Mouse (Mus musculus): ENCODE data around the gene Hyal2.

Hyal2 gene

DNA sequence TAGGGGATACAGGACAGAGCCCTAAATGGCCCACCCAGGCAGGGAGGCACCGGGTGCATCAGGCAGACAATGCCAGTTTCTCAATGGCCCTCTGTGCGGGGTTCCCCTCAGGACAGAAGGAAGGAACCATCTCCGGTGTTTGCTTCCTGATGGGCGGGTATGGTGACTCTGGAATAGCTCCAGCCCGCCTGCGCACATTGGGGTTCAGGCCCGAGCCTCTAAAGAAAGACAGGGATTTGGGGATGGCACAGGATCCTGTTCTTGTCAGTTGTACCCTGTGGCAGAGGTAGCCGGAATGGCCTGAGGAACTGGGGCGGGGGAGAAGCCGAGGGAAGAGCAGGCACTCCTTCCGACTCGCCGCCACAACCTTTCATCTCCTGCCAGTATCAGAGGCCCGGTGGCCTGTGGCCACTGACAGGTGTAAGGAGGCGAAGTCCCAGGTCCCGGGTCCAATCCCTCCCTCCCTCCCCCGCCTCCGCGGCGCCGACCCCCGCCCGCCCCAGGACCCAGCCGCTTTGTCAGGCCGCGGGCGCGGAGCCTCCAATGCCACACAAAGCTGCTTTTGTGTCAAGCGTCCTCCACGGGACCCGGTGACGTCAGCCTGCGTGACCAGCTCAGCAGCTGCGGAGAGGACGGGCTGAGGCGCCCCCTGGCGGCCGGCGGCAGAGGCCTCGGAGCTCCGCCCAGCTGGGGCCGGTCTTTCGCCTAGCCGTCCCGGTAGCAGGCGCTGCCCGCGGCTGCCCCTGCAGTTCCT is 44.6 kb downstream of the Hyal2 start:
- DNase-seq (ENCODE audit: low read depth), result peak; percentile 97

DNA sequence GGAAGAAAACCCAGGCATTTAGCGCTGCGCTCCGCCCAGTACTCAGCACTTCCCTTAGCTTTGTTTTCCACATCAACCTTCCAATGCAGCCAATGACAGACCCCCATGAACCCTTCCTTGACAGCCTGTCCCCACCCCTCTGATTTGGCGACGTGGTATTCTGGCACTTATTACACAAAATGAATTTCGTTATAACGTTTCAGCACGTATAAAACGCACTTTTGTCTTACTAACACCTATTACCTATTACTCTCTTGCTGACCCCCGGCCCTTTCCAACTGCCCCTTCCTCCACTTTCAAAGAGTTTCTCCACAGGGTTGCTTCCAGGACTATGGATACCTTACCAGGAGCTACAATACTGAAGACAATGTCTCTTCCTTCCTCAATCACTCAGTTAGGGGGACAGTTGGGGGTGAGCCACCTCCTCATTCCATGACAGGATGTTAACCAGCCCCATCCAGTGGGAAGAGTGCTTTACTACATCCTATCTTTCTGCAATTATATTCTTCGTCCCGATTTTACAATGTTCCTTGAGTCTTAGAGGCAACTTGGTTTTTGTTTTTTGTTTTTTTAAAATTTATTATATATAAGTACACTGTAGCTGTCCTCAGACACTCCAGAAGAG is 45.3 kb downstream of the Hyal2 start:
- DNase-seq (ENCODE audit: low read depth), result no peak

DNA sequence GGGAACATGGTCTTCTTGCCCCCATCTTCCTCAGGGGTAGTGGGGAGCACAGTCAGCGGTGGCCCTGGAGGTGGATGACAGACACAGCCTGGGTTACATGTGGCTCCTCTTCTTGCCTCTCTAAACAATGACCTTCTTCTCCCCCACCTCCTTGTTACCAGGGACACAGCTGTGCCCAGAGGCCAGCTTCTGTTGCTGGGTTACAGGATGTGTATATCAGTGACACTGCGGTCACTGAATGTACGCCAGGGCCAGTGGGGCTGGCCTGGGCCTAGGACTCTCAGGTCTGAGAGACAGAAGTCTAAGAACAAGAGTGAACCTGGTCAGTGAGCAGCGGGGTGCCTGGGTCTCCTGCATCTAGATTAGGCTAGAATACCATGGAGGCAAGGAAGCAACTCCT is 47.3 kb downstream of the Hyal2 start:
- DNase-seq (ENCODE audit: low read depth), result peak; percentile 9

DNA sequence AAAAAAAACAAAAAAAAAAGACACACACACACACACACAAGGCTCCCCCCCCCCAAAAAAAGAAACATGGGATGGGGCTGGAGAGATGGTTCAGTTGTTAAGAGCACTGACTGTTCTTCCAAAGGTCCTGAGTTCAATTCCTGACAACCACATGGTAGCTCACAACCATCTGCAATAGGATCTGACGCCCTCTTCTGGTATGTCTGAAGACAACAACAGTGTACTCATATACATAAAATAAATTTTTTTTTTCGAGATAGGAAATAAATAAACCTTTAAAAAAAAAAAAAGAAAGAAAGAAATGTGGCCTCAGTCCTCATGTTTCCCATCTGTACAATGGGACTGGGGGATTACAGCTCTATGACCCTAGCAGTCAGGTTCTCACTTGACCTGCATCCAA is 49.7 kb downstream of the Hyal2 start:
- peak; percentile 41 for DNase-seq (ENCODE audit: low read depth)

DNA sequence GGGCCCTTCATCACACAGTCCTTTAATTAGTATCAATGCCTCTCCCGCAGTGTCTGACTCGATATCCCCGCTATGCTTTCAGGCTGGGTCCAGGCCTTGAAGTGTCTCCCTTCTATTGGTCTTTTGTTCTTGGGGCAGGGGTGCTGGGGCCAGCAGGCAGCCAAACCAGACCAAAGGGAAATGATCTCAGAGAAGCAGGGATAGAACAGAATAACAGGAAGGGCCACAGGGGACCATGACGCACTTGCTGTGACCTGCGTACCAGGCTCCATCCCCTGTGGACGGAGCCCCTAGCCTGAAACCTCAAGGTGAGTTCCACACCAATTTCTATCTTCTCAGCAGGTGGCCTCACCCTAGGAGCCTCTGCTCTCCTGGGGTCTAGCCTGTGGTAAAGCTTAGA is 50.4 kb downstream of the Hyal2 start:
- no peak for DNase-seq (ENCODE audit: low read depth)

DNA sequence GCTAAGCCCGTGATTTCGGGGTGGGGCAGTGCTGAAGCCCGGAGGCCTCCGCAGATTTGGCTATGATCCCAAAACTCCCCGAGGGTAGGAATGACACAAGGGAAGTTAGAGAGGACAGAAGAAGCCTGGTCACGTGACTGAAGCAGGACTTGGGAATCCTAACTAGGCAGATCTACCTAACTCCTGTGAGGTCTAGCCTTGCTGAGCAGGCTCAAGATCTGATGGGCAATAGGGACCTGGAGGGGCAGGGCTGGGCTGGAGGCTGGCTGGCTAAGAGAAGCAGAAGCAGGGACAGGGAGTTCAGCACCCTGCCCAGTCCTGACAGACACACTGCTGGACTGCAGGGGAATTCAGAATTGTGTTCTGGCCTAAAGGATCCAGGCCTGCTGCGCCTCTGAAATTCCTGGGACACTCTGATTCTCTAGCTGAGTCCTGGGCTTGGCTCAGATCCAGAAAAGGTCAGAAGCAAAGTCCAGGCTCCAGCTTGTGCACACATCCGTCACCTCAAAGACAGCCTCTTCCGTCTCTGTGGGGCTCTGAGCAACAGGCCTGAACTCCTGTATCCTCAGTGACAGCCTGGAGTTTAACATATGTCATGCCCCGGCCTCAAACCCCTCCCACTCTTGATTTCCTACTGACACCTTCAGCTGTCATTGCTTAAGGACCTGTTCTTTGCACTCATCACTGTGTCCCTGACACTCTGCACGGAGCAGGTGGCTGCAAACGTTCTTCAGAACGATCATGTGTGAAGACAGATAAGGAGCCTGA is 51.2 kb downstream of the Hyal2 start:
- DNase-seq (ENCODE audit: low read depth), result no peak

DNA sequence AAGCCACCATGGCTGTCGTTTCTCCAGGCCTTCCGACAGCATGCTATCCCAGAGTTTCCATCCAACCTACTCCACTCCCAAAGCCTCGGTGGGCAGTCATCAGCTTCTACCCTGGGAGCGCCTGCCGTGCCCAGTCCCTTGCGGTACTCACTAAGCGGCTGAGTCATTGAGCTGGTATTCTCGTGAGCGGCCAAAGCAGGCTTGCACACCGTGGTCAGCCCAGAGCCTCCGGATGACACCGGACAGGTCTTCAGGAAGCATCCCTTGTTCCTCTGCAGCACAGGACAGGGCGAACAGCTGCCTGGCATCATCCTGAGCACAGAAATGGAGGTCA is 51.8 kb downstream of the Hyal2 start:
- no peak for DNase-seq (ENCODE audit: low read depth)

DNA sequence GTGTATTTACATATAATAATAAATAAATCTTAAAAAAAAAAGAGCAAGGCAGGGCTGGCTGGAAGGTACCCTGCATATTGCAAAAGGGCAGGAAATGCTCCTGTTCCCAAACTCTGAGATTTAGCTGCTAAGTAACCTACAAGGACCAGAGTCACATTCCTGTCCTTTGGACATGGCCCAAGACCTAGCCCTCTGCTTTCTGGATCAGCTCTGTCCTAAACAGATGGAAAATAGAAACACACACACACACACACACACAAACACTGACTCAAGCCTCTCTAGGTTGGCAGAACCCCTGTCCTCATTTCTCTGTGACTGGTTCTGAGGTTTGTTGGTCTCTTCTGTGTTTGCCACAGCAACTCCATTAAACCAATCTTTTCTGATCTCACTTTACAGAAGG is 53.2 kb downstream of the Hyal2 start:
- DNase-seq (ENCODE audit: low read depth), result no peak
